In the genomic region with DNA sequence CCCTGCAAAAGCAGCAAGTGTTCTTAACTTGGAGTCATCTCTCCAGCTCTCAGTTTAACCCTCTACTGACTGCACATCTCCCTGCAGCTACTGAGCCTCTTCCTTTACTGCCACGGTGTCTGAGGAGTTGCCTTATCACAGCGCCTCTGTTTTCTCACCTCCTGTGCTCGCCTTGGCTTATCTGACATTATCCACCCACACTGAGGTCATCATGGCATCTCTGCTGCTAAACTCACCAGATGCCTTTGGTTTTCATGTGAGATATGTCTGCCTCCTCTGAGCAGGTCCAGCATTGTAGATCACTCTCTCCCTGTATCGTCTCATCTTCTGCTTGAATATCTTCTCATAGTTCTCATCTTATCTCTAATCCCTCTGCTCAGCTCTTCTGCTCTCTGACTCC, we compare ENCODE assay signal across 30 mouse cellular contexts. TPM values are rescaled to one million over a fixed set of nuclear protein-coding genes. Genes with fewer than 3 reads are reported as not detected.
"Had no signal": no experiment of that assay in that cellular context is flagged by ENCODE, and none has a peak within 500 bp of the region (broad histone marks: within the 10 kb centered on the region; RNA-seq: fewer than 3 reads in every experiment).

No protein-coding gene starts in this region.

- H3K27ac ChIP-seq: heart, adult 2 months; heart, embryonic 10.5 days; heart, embryonic 13.5 days; heart, embryonic 15.5 days; hindbrain, embryonic 13.5 days; hindbrain, embryonic 15.5 days; hindbrain, postnatal 0 days; kidney, embryonic 15.5 days; kidney, postnatal 0 days; limb, embryonic 13.5 days; limb, embryonic 15.5 days had no signal

- ATAC-seq: hindbrain, postnatal 0 days; intestine, embryonic 16.5 days had no signal

- H3K4me2 ChIP-seq: heart, embryonic 13.5 days; heart, embryonic 15.5 days; hindbrain, embryonic 13.5 days; hindbrain, embryonic 15.5 days; kidney, embryonic 15.5 days; limb, embryonic 13.5 days; limb, embryonic 15.5 days had no signal

- DNase-seq: gastrocnemius, postnatal 14 days; gastrocnemius, postnatal 36 days; heart, adult 11 months; heart, adult 2 months; heart, postnatal 14 days; heart, postnatal 36 days; kidney, adult 11 months; kidney, adult 2 months; kidney, adult 9 months; kidney, postnatal 14 days; kidney, postnatal 36 days; layer of hippocampus, adult 9-11 months; layer of hippocampus, postnatal 36 days; left cerebral cortex, postnatal 4 days had no signal

- H3K9me3 ChIP-seq: heart, embryonic 10.5 days; heart, embryonic 13.5 days; heart, embryonic 15.5 days; hindbrain, embryonic 13.5 days; hindbrain, embryonic 15.5 days; kidney, embryonic 15.5 days; limb, embryonic 13.5 days; limb, embryonic 15.5 days had no signal

- H3K9ac ChIP-seq: heart, embryonic 13.5 days; heart, embryonic 15.5 days; hindbrain, embryonic 13.5 days; hindbrain, embryonic 15.5 days; kidney, embryonic 15.5 days; limb, embryonic 13.5 days; limb, embryonic 15.5 days had no signal

- H3K36me3 ChIP-seq: heart, embryonic 10.5 days; heart, embryonic 13.5 days; heart, embryonic 15.5 days; hindbrain, embryonic 13.5 days; hindbrain, embryonic 15.5 days; kidney, embryonic 15.5 days; limb, embryonic 13.5 days; limb, embryonic 15.5 days had no signal

- H3K4me3 ChIP-seq: heart, adult 2 months; heart, embryonic 10.5 days; heart, embryonic 13.5 days; heart, embryonic 15.5 days; hindbrain, embryonic 13.5 days; hindbrain, embryonic 15.5 days; kidney, embryonic 15.5 days; limb, embryonic 13.5 days; limb, embryonic 15.5 days had no signal

- H3K27me3 ChIP-seq: heart, embryonic 13.5 days; heart, embryonic 15.5 days; hindbrain, embryonic 13.5 days; hindbrain, embryonic 15.5 days; kidney, embryonic 15.5 days; limb, embryonic 13.5 days; limb, embryonic 15.5 days had no signal

- H3K4me1 ChIP-seq: heart, embryonic 10.5 days; heart, embryonic 13.5 days; hindbrain, embryonic 13.5 days; hindbrain, embryonic 15.5 days; limb, embryonic 13.5 days; limb, embryonic 15.5 days had no signal

RNA-seq across cellular contexts. Expression of a gene that starts 13.3 kb away (rescaled TPM):
- total RNA-seq: gastrocnemius, adult 18-20 months; gastrocnemius, adult 8-10 months; gastrocnemius, postnatal 36 days; heart, adult 2 months; heart, postnatal 36 days; hematopoietic stem cell, adult 5-6 weeks; hindbrain, postnatal 0 days had no signal
- polyA plus RNA-seq: heart, postnatal 0 days; intestine, embryonic 16.5 days; kidney, embryonic 15.5 days; kidney, postnatal 0 days; large intestine, adult 2 months; limb, embryonic 13.5 days had no signal
